Mouse (Mus musculus) testis, adult 2 months (tissue): ENCODE data around the gene 3110040M04Rik.

Source experiments
- CTCF ChIP-seq: fragments of 200-500 bp; IDR thresholded peaks from 2 replicates; pipeline ENCODE4 v1.5.1; 2012; ENCODE audit warnings: low read depth, mild to moderate bottlenecking, inconsistent platforms, low read length, moderate library complexity; ENCODE audit not compliant: control insufficient read depth, insufficient read depth, insufficient replicate concordance
- POLR2A ChIP-seq: fragments of 200-500 bp; IDR thresholded peaks from 2 replicates; pipeline ENCODE4 v1.6.1; 2012; ENCODE audit warnings: low read depth, mild to moderate bottlenecking, inconsistent platforms, low read length, moderate library complexity; ENCODE audit not compliant: control insufficient read depth

DNA sequence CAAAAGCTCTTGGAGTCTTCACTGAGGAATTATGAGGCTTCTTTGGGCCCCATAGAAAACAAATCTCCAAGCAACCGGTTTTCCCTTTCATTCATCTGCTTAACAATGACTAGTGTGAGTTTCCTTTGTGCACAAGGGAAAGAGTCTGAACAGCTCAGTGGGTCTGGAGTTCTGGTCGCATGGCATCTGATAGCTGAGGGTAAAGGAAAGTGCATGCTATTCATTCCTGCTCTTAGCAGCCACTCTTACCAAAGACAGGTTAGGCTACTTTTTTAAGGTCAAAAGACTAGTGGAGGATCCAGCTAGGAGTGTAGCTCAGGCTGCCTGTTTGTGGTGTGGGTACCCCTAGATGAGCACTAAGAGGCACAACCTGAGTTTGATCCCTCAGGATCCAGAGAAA is 31.7 kb downstream of the 3110040M04Rik start:
- no peak for TF ChIP-seq POLR2A
- no peak for TF ChIP-seq CTCF
